Mouse (Mus musculus): ENCODE data around the gene Dpyd. TPM values are rescaled to one million over a fixed set of nuclear protein-coding genes. Genes with fewer than 3 reads are reported as not detected.
A peak's percentile ranks its signal among the peaks of the same experiment; 100 is the strongest.

Dpyd gene
- polyA plus RNA-seq, 1 experiment from 2014 or later, result 6.7 TPM

GRCm38 (mm10) chr3:118812885-118813284 is 251.0 kb downstream of the Dpyd start:
- Histone ChIP-seq H3K27ac (ENCODE audit: low read depth, low read length) (no peak overlapping the region), H3K9me3 (ENCODE audit: control insufficient read depth, low read length) (no peaks in the 10 kb centered on the region), H3K36me3 (ENCODE audit: control insufficient read depth, insufficient read depth, low read length) (no peaks in the 10 kb centered on the region), H3K9ac (ENCODE audit: low read length) (no peak overlapping the region), H3K4me3 (ENCODE audit: low read depth, low read length) (no peak overlapping the region), H3K4me1 (replicated peaks; ENCODE audit: control insufficient read depth, insufficient read depth, low read length) (no peaks in the 10 kb centered on the region), H3K27me3 (ENCODE audit: control insufficient read depth, insufficient read depth, low read length) (no peaks in the 10 kb centered on the region), H3K4me2 (ENCODE audit: low read depth, low read length, severe bottlenecking) (no peak overlapping the region)
- 78% methylated on average over 1 of the region's 1 CpGs for WGBS
- DNase-seq (ENCODE audit: low spot score) (no peak), ATAC-seq (replicated peaks; ENCODE audit: low FRiP score) (no peak)

GRCm38 (mm10) chr3:118850613-118851527 is 288.9 kb downstream of the Dpyd start:
- H3K36me3 ChIP-seq (ENCODE audit: control insufficient read depth, insufficient read depth, low read length), result no peaks in the 10 kb centered on the region
- no peak overlapping the region for H3K4me3 ChIP-seq (ENCODE audit: low read depth, low read length)
- H3K4me2 ChIP-seq (ENCODE audit: low read depth, low read length, severe bottlenecking), result no peak overlapping the region
- WGBS, result 19% methylated on average over 4 of the region's 4 CpGs
- no peak for DNase-seq (ENCODE audit: low spot score)
- H3K27ac ChIP-seq (ENCODE audit: low read depth, low read length), result no peak overlapping the region
- H3K9me3 ChIP-seq (ENCODE audit: control insufficient read depth, low read length), result no peaks in the 10 kb centered on the region
- ATAC-seq (replicated peaks; ENCODE audit: low FRiP score), result no peak; the same call in 1 of the 2 replicates
- H3K9ac ChIP-seq (ENCODE audit: low read length), result no peak overlapping the region
- no peaks in the 10 kb centered on the region for H3K4me1 ChIP-seq (replicated peaks; ENCODE audit: control insufficient read depth, insufficient read depth, low read length)
- no peaks in the 10 kb centered on the region for H3K27me3 ChIP-seq (ENCODE audit: control insufficient read depth, insufficient read depth, low read length)

DNA sequence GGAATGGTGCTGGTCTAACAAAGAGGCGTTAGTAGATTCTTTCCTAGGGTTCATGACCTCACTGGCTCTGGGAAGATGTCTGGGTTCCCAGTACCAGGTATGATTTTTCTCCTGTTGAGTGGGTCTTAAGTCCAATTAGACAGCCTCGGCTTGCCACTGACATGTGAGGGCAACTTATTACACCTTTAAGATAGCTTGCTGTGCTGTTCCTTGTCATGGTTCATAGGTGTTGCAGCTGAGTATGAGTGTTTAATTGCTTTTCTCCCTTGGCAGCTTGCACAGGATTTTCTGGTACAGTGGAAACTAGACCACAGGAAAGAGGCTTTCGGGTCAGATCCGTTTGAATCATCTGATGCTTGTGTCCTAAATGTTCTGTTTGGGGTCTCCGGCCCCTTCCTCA is 290.8 kb downstream of the Dpyd start:
- H3K4me3 ChIP-seq (ENCODE audit: low read depth, low read length), result no peak overlapping the region
- H3K9ac ChIP-seq (ENCODE audit: low read length), result no peak overlapping the region
- no peak for ATAC-seq (replicated peaks; ENCODE audit: low FRiP score)
- no peaks in the 10 kb centered on the region for H3K27me3 ChIP-seq (ENCODE audit: control insufficient read depth, insufficient read depth, low read length)
- no peaks in the 10 kb centered on the region for H3K36me3 ChIP-seq (ENCODE audit: control insufficient read depth, insufficient read depth, low read length)
- 94% methylated on average over 5 of the region's 5 CpGs for WGBS
- no peak for DNase-seq (ENCODE audit: low spot score)
- no peaks in the 10 kb centered on the region for H3K9me3 ChIP-seq (ENCODE audit: control insufficient read depth, low read length)
- H3K4me2 ChIP-seq (ENCODE audit: low read depth, low read length, severe bottlenecking), result no peak overlapping the region
- no peak overlapping the region for H3K27ac ChIP-seq (ENCODE audit: low read depth, low read length)
- H3K4me1 ChIP-seq (replicated peaks; ENCODE audit: control insufficient read depth, insufficient read depth, low read length), result no peaks in the 10 kb centered on the region

DNA sequence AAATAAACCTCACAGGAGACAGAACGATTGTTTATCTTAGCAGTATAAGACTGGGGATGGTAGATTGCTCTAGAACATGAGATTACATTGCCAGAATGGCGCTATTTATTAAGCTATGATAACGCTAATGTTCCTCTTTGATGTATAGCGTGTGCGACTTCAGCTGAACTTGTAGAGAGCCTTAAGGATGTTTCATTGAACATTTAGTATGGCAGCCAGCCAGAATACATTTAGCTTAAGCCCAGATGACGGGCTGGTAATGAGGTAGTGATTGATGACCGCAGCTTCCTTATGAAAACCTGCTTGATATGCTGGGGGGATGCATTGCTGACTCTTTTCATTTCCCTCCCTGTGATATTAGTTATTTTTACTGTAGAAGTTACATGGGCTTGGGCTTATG is 293.5 kb downstream of the Dpyd start:
- no peak overlapping the region for H3K4me2 ChIP-seq (ENCODE audit: low read depth, low read length, severe bottlenecking)
- 91% methylated on average over 7 of the region's 7 CpGs for WGBS
- H3K27me3 ChIP-seq (ENCODE audit: control insufficient read depth, insufficient read depth, low read length), result no peaks in the 10 kb centered on the region
- H3K4me1 ChIP-seq (replicated peaks; ENCODE audit: control insufficient read depth, insufficient read depth, low read length), result no peaks in the 10 kb centered on the region
- H3K27ac ChIP-seq (ENCODE audit: low read depth, low read length), result no peak overlapping the region
- no peak for ATAC-seq (replicated peaks; ENCODE audit: low FRiP score)
- H3K9ac ChIP-seq (ENCODE audit: low read length), result no peak overlapping the region
- H3K36me3 ChIP-seq (ENCODE audit: control insufficient read depth, insufficient read depth, low read length), result no peaks in the 10 kb centered on the region
- no peak overlapping the region for H3K4me3 ChIP-seq (ENCODE audit: low read depth, low read length)
- no peaks in the 10 kb centered on the region for H3K9me3 ChIP-seq (ENCODE audit: control insufficient read depth, low read length)
- no peak for DNase-seq (ENCODE audit: low spot score)

GRCm38 (mm10) chr3:118869113-118870107 is 307.5 kb downstream of the Dpyd start:
- DNase-seq (ENCODE audit: low spot score) (no peak), ATAC-seq (replicated peaks; ENCODE audit: low FRiP score) (no peak)
- Histone ChIP-seq H3K4me3 (ENCODE audit: low read depth, low read length) (no peak overlapping the region), H3K27ac (ENCODE audit: low read depth, low read length) (no peak overlapping the region), H3K9me3 (ENCODE audit: control insufficient read depth, low read length) (no peaks in the 10 kb centered on the region), H3K4me2 (ENCODE audit: low read depth, low read length, severe bottlenecking) (no peak overlapping the region), H3K9ac (ENCODE audit: low read length) (no peak overlapping the region), H3K36me3 (ENCODE audit: control insufficient read depth, insufficient read depth, low read length) (no peaks in the 10 kb centered on the region), H3K27me3 (ENCODE audit: control insufficient read depth, insufficient read depth, low read length) (no peaks in the 10 kb centered on the region), H3K4me1 (replicated peaks; ENCODE audit: control insufficient read depth, insufficient read depth, low read length) (no peaks in the 10 kb centered on the region)
- 85% methylated on average over 10 of the region's 10 CpGs for WGBS

GRCm38 (mm10) chr3:118875871-118876270 is 313.9 kb downstream of the Dpyd start:
- ATAC-seq (replicated peaks; ENCODE audit: low FRiP score), result peak; percentile 74; the same call in 1 of the 2 replicates
- no peak for DNase-seq (ENCODE audit: low spot score)
- Histone ChIP-seq H3K27ac (ENCODE audit: low read depth, low read length) (no peak overlapping the region), H3K27me3 (ENCODE audit: control insufficient read depth, insufficient read depth, low read length) (no peaks in the 10 kb centered on the region), H3K4me2 (ENCODE audit: low read depth, low read length, severe bottlenecking) (no peak overlapping the region), H3K36me3 (ENCODE audit: control insufficient read depth, insufficient read depth, low read length) (no peaks in the 10 kb centered on the region), H3K9ac (ENCODE audit: low read length) (no peak overlapping the region), H3K4me3 (ENCODE audit: low read depth, low read length) (no peak overlapping the region), H3K9me3 (ENCODE audit: control insufficient read depth, low read length) (no peaks in the 10 kb centered on the region), H3K4me1 (replicated peaks; ENCODE audit: control insufficient read depth, insufficient read depth, low read length) (no peaks in the 10 kb centered on the region)
- 53% methylated on average over 2 of the region's 2 CpGs for WGBS

DNA sequence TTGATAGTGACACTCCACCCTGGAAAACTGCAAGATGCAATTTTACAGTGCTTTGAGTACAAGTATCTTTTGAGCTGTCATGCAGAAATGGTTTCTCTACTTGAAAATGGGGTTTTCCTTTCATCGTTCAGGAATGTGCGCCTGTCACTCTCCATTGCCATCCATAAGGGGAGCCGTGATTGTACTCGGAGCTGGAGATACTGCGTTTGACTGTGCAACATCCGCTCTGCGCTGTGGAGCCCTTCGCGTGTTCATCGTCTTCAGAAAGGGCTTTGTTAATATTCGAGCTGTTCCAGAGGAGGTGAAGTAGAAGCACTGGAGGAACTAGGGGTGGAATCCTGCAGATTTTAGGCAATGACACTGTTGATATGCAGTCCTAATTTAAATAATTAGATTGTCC is 337.1 kb downstream of the Dpyd start:
- DNase-seq (ENCODE audit: low spot score), result no peak
- Histone ChIP-seq H3K27ac (ENCODE audit: low read depth, low read length) (no peak overlapping the region), H3K27me3 (ENCODE audit: control insufficient read depth, insufficient read depth, low read length) (no peaks in the 10 kb centered on the region), H3K4me1 (replicated peaks; ENCODE audit: control insufficient read depth, insufficient read depth, low read length) (no peaks in the 10 kb centered on the region), H3K9me3 (ENCODE audit: control insufficient read depth, low read length) (no peaks in the 10 kb centered on the region), H3K36me3 (ENCODE audit: control insufficient read depth, insufficient read depth, low read length) (no peaks in the 10 kb centered on the region), H3K4me3 (ENCODE audit: low read depth, low read length) (no peak overlapping the region), H3K4me2 (ENCODE audit: low read depth, low read length, severe bottlenecking) (no peak overlapping the region), H3K9ac (ENCODE audit: low read length) (no peak overlapping the region)
- no peak for ATAC-seq (replicated peaks; ENCODE audit: low FRiP score)
- 87% methylated on average over 11 of the region's 11 CpGs for WGBS

GRCm38 (mm10) chr3:118991312-118991711 is 429.4 kb downstream of the Dpyd start:
- Histone ChIP-seq H3K36me3 (ENCODE audit: control insufficient read depth, insufficient read depth, low read length) (no peaks in the 10 kb centered on the region), H3K4me1 (replicated peaks; ENCODE audit: control insufficient read depth, insufficient read depth, low read length) (no peaks in the 10 kb centered on the region), H3K27me3 (ENCODE audit: control insufficient read depth, insufficient read depth, low read length) (no peaks in the 10 kb centered on the region), H3K4me2 (ENCODE audit: low read depth, low read length, severe bottlenecking) (no peak overlapping the region), H3K27ac (ENCODE audit: low read depth, low read length) (no peak overlapping the region), H3K9me3 (ENCODE audit: control insufficient read depth, low read length) (no peaks in the 10 kb centered on the region), H3K9ac (ENCODE audit: low read length) (no peak overlapping the region), H3K4me3 (ENCODE audit: low read depth, low read length) (no peak overlapping the region)
- 88% methylated on average over 2 of the region's 2 CpGs for WGBS
- no peak for DNase-seq (ENCODE audit: low spot score)
- no peak for ATAC-seq (replicated peaks; ENCODE audit: low FRiP score)

Measured in forebrain, embryonic 11.5 days (tissue).